Mouse (Mus musculus) cerebellum, postnatal 25 days (tissue): ENCODE measurements at regions not wholly inside any gene's neighbourhood (a gene's known extent, or its start where the extent isn't known, plus 50 kb on each side); places are given as distances from the start of the nearest gene placed in this dataset.

Experiments
- DNase-seq, 2 experiments: peaks; one replicate each; pipeline ENCODE4 v3.0.0; 2021; ENCODE audit warnings: mixed read lengths in 2 of 2

DNA sequence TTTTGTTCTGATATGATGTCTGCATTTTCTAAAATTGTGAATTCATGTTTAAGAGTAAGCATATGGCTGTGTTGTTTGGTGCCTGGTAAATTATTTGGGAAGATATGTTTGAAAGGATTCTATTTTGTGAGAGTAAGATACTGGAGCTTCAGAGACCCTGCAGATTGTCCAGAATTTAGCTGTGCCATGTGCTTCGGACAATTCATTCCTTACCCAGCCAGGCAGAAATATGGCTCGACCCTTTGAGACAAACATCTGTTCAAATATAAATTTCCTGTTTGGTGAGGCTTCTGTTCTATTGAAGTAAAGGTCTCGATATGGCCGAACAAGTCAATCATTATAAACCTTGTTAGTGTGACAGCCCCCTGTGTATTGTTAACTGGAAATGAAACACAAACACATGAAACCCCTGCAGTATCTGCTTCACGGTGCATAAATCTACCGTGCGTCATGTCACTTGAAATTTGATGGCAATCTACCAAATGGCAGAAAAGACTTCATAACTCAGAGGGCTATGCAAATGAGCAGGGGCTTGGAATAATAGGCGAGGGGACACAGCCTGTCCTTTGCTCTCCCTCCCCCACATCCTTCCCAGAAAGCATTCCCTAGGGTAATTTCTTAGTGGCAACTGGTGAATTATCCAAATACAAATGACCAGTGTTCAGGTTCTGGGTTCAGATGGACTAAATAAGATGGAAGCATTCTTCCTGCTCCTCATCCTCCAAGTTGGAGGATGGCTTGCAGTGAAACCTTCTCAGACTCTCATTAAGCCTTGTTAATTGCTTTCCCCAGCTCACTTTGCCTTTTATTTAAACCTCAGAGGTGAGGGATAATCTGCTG, 61.8 kb downstream of the Adcyap1 start:
- no peak for DNase-seq

- DNase-seq, result no peak
Measured at GRCm38 (mm10) chr17:93261206-93261504, 62.3 kb downstream of the Adcyap1 start.

DNA sequence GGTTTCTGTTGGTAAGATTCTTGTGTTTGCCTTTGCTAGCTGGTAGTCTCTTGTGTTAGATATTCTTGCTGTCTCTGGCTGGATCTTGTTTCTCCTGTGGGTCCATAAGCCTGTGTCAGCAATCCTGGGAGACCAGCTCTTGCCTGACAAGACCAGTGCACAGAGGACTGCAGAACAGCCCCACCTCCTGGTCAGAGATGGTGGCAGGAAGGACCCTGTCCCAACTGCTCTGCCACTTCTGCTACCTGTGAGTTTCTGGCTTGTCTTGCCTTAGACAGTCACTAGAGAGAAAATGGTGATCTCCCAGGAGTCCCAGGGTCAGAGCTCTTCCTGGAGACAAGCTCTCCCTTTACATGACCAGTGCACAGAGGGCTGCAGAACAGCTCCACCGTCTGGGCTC, 107.3 kb downstream of the Adcyap1 start:
- no peak for DNase-seq

DNA sequence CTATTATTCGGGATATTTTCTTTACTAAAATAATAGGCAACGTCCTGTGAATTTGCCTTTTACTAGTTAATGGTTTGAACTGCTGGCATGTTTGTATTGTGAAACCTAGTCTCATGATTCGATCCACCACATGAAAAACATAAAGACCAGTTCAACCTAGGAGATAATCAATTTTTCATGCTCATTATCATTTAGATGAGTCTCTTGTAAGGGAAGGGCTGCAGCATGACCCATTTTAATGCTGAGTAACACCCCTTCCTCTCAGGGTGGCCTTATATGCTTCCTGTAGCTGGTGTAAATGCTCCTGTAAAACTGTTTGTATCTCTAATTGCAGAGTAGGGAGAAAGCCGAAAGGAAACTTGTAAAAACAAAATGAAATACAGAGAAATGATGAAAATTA, 113.3 kb downstream of the Adcyap1 start:
- no peak for DNase-seq

DNA sequence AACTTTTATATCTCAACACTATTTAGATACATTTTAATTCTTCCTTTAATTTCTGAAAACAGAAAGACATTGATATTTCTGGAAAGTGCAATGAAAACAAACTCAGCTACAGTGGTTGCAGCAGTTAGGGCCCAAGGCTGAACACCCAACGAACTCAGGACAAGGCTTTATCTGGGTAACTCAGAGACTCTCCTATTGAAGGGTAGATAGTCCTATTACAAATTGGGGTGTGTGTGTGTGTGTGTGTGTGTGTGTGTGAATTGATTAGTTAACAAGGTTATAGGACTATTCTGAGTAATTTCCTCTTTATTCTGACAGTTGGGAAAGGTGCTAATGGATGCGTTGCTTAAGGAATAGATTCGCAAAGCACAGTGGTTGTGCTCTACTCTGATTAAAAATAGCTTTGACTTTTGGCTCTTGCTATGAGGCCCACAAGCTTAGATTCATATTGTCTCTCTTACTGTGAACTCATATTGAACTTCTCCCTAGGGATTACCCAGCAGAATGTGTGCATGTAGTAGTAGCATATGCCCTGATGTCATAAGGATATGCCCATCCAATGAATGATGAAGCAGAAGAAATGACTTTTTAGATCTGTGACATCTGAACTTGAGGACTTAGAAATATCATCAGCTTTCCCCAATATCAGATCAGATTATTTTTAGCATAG, 114.0 kb downstream of the Adcyap1 start:
- DNase-seq, result no peak

GRCm38 (mm10) chr17:93313310-93313688, 114.5 kb downstream of the Adcyap1 start:
- no peak for DNase-seq

- no peak for DNase-seq
Measured at GRCm38 (mm10) chr17:93314144-93314543, 115.3 kb downstream of the Adcyap1 start.

DNA sequence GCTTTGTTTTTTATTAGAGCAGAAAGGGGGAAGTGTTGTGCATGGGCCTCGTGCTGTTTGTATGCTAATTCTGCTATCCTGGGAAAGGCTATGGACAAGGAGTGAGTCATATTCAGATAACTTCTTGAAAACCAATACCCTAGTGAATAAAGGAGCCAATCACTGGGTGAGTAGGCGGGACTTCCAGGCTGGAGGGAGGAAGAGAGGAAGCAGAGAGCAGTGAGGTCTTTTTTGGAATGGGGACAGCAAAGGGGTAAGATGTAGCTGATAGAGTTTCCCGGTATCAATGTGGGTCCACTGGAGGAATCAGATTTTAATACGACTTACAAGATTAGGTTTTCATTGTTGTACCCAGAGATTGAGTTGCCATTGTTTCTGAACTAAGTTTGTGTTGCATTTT, 122.7 kb downstream of the Adcyap1 start:
- DNase-seq, result no peak

GRCm38 (mm10) chr17:93337576-93337975, 138.8 kb downstream of the Adcyap1 start:
- no peak for DNase-seq

- DNase-seq, result no peak
Measured at GRCm38 (mm10) chr17:93355238-93355637, 156.4 kb downstream of the Adcyap1 start.

DNA sequence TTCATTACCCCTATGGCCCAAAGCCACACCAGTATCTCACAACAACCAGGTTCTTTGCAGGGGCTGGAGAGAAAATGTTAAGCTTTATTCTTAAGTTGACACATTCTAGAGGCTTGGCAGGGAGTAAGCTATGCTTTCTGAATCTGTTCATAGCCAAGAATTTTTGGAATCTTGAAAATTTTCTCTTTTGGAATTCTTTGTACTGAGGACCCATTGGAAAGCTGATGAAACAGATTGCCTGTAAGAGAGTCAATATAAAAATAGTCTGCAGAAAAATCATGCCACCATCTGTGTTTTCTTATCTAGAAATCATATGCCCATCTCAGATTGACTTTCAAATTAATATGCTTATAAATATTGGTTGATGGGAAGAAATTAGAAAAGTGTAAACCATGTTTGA, 164.1 kb downstream of the Adcyap1 start:
- no peak for DNase-seq

DNA sequence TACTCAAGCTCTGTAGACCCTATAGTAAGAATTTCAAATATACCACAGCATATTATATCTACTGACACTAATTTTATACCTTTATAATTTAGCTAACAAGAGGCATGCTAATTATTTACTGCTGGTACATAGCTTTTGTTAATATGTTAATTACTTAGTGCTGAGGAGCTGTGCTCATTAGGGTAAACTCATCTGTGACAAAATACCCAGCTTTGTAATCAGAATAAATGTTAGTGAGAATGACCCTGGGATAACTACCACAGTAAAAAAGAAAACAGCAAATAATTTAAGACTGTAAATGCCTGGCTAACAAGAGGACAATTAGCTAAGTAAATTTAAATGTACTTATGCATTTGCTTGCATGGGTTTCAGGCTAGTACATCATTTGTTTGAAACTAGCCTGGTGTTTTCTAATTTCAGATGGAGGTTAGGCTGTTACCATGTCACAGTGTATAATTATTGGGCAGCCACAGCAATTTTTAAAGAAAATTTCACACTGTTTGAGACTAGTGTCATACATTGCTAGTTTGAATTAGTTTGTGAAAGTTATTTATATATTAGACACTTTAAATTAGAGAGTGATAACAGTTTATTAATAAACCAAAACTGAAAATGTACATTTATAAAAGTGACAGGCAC, 178.8 kb downstream of the Adcyap1 start:
- no peak for DNase-seq

DNA sequence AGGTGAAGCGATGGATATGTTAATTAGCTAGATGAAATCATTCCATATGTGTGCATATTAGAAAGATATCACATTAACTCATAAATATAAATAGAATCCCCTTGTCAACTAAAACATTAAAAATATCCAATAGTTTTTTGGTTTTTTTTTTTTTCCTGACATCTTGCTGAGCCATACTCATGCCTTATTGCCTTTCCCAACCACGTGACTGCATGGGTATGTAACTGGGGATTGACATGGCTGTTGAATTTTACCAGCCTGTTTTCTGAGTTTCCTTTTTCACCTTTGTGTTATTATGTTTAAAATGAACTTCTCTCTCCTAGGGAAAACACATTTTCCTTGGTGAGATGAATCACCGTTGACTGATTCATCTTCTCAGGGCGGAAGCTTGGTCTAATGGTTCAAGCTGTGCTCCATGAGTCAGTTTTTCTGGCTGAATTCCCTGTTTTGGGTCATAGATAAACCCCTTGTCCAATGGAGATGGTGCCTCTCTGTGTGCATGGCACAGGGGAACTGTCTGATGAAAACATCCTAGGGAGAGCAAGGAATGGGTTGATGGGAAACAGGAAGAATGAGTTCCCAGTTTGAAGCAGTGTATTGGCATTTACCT, 181.1 kb downstream of the Adcyap1 start:
- peak; percentile 5 to 42 for DNase-seq

DNA sequence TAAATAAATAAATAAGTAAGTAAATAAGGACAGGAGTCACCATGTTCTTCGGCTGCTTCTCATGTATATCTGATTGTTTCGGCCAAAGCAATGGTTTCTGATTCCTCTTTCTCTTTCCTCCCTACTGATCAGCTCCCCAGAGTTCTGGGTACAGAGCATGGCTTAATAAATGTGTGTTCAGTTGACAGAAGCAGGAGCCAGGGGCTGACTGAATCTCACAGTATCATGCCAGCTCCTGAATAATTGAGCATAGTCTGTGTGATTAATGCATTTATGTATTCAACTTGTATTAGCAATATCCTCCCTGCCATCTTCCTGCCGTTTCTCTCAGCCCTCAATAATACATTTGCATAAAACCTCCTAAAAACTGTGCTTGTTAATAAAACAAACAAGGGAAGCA, 191.4 kb downstream of the Adcyap1 start:
- no peak for DNase-seq

DNA sequence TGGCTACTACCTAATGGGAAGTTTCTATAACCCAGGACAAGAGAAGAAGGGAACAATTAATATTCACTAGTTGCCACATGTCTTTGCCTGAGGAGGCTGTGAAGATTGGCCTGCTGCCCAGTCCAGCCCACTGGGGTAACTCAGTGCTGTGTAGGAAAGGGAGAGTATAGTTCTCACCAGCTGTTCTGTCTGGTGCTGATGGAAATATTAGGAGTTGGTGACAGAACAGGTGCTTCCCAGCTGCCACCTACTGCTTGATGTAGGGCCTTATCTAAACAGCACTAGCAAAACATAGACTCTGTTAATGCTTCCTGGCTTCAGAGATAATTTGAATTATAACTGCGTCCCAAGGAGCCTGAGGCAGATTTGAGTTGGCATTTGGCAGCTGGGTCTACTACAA, 210.5 kb downstream of the Adcyap1 start:
- peak in 1 of 2 experiments; percentile 9 for DNase-seq
